Mouse (Mus musculus) CD4-positive, CD25-positive, alpha-beta regulatory T cell (primary cell): ENCODE results near the gene Timm10. TPM values are rescaled to one million over a fixed set of nuclear protein-coding genes. Genes with fewer than 3 reads are reported as not detected.

ENCODE experiments used
- polyA plus RNA-seq: library from polyadenylated mRNA; unstranded; fragments of 100-300 nt; shearing (Covaris generic); gene quantifications from one replicate; pipeline ENCODE4 v1.2.1, GENCODE M21; 2017

Timm10 gene
- polyA plus RNA-seq, result 31.1 TPM

GRCm38 (mm10) chr2:84826488-84827282 is at the start of gene Timm10:
TSS of gene Timm10 (plus strand) at chr2:84826997.

DNA sequence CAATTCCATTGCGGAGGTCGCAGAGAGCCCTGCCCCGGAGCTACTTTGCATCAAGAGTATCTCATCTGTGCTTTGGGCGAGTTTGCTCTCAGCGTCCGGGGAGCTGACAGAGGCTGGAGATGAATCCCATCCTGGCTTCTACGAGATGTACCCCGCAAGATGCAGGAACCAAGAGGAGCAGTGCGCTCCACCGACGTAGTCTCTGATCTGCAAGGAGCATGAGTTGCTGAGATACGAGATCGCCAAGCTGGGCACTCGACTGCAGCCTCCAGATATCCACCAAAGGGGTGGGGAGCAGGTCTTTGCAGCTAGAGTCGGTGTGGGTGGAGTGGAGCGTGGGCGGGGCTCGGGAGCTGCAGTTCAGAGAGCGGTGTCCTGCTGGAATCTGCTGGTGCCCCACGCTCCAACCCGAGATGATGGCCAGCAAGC is 28.3 kb upstream of the Timm10 start, which contains the start of gene Ube2l6:
Ube2l6 (plus strand) TSS at position 336 of the 429 bp plus-strand sequence.

GRCm38 (mm10) chr2:84822552-84822951 is 4.2 kb upstream of the Timm10 start, which contains the start of gene Smtnl1:
TSS of gene Smtnl1 (minus strand) at chr2:84822652.

GRCm38 (mm10) chr2:84838593-84838949 is 11.8 kb downstream of the Timm10 start, which contains the start of gene Slc43a1:
TSS of gene Slc43a1 (plus strand) at chr2:84838850.

Other genes starting within 250 kb of the Timm10 start
- gene Ctnnd1, start 176.2 kb upstream of the Timm10 start, polyA plus RNA-seq, result 1.8 TPM
- 0.20 TPM for gene Btbd18, start 167.9 kb upstream of the Timm10 start, polyA plus RNA-seq
- 89.3 TPM for gene Selenoh, start 156.2 kb upstream of the Timm10 start, polyA plus RNA-seq
- gene Gm28635, start 149.0 kb upstream of the Timm10 start, polyA plus RNA-seq, result not detected
- gene Med19, start 148.6 kb upstream of the Timm10 start, polyA plus RNA-seq, result 37.9 TPM
- gene Tmx2, start 147.9 kb upstream of the Timm10 start, polyA plus RNA-seq, result 95.8 TPM
- gene Zdhhc5, start 111.8 kb upstream of the Timm10 start, polyA plus RNA-seq, result 50.4 TPM
- gene Clp1, start 99.6 kb upstream of the Timm10 start, polyA plus RNA-seq, result 58.8 TPM
- 0.55 TPM for gene Ypel4, start 92.9 kb upstream of the Timm10 start, polyA plus RNA-seq
- gene Gm19426, start 83.3 kb upstream of the Timm10 start, polyA plus RNA-seq, result not detected
- not detected for gene Serping1, start 51.6 kb upstream of the Timm10 start, polyA plus RNA-seq
- gene Ube2l6, start 28.2 kb upstream of the Timm10 start, polyA plus RNA-seq, result 32.8 TPM
- gene Smtnl1, start 4.3 kb upstream of the Timm10 start, polyA plus RNA-seq, result not detected
- gene Slc43a1, start 11.9 kb downstream of the Timm10 start, polyA plus RNA-seq, result 7.9 TPM
- not detected for gene Rtn4rl2, start 59.7 kb downstream of the Timm10 start, polyA plus RNA-seq
- gene Slc43a3, start 109.6 kb downstream of the Timm10 start, polyA plus RNA-seq, result 6.5 TPM
- gene Prg2, start 153.5 kb downstream of the Timm10 start, polyA plus RNA-seq, result not detected
- 0.26 TPM for gene Prg3, start 161.2 kb downstream of the Timm10 start, polyA plus RNA-seq
- gene Ssrp1, start 210.2 kb downstream of the Timm10 start, polyA plus RNA-seq, result 203 TPM
- gene P2rx3, start 210.5 kb downstream of the Timm10 start, polyA plus RNA-seq, result 0.55 TPM
- gene Tnks1bp1, start 221.0 kb downstream of the Timm10 start, polyA plus RNA-seq, result 17.8 TPM